ENCODE assay signal across 8 mouse cellular contexts in the genomic region with DNA sequence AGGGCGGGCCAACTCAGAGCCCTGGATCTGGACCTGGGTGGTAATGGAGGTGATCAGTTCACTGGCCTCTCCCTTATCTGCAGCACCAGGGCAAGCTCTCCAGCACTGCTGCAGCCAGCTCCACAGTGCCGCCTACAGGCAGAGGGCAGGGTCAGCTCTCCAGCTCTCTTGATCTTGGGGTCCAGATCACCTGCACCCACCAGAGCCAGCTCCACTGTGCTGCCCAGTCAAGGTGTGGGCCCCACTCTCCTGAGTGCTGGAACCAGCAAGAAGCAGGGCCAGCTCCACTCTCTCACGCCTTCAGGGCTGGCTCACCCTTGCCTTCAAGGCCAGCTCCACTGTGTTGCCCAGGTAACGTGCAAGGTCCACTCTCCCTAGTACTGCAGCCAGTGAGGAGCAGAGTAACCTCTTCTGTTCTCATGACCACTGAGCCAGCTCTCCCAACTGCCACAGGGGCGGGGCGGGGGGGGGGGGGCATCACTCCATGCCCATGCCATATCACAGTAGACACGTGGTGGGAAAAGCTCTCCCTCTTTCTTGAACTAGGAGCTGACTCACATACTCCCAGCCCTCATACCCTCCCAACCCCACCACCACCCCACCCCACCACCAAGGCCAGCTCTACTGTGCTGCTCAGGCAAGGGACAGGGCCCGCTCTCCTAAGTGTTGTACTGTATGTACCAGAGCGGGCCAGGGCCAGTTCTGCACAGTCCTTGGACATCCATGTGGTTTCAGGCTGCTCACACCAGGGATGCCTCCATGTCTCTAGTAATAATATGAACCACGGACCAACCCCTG. TPM values are rescaled to one million over a fixed set of nuclear protein-coding genes. Genes with fewer than 3 reads are reported as not detected.
DNase-seq lines count a peak whose midpoint lies in the region; ATAC-seq and TF ChIP-seq lines count a peak whose summit lies in the region.

No protein-coding gene starts in this region.

- H3K9ac ChIP-seq in heart, embryonic 13.5 days: no peak overlapping the region
- peak overlapping the region; percentile 7; the same call in 1 of the 2 replicates for H3K9ac ChIP-seq in MEL (ENCODE audit: control insufficient read depth, low read depth, low read length, poor library complexity, severe bottlenecking)
- H3K9ac ChIP-seq in kidney, postnatal 0 days (ENCODE audit: low read depth, low read length): no peak overlapping the region

- no peaks in the 10 kb centered on the region for H3K9me3 ChIP-seq in heart, embryonic 13.5 days
- no peaks in the 10 kb centered on the region for H3K9me3 ChIP-seq in MEL (replicated peaks; ENCODE audit: insufficient read depth, low read length)
- no peaks in the 10 kb centered on the region for H3K9me3 ChIP-seq in kidney, postnatal 0 days (replicated peaks; ENCODE audit: low read length)

- peak; percentile 78 to 98 (median 90) for TF ChIP-seq CTCF in MEL (IDR thresholded peaks at IDR 0.05 in 2 of 3, conservative IDR thresholded peaks at IDR 0.05 in 1 of 3; ENCODE audit: control insufficient read depth in 1 of 3, insufficient read depth in 1 of 3, low read depth in 2 of 3, low read length in 3 of 3, poor library complexity in 1 of 3, severe bottlenecking in 1 of 3)
- peak; percentile 67 for TF ChIP-seq CTCF in kidney, postnatal 0 days (IDR thresholded peaks at IDR 0.05; ENCODE audit: low read depth)

- H3K36me3 ChIP-seq in heart, embryonic 13.5 days: no peaks in the 10 kb centered on the region
- peaks cover 0 to 47% of the 10 kb centered on the region in 2 experiments; a peak in 2 of 4 replicates for H3K36me3 ChIP-seq in MEL (ENCODE audit: control insufficient read depth in 1 of 2, insufficient read depth in 2 of 2, low read length in 2 of 2)
- H3K36me3 ChIP-seq in kidney, postnatal 0 days (ENCODE audit: insufficient read depth, low read length): no peaks in the 10 kb centered on the region

- WGBS in heart, embryonic 13.5 days: 63% methylated on average over 10 of the region's 10 CpGs
- 88% methylated on average over 10 of the region's 10 CpGs for WGBS in kidney, postnatal 0 days

- peak; percentile 74 for TF ChIP-seq RAD21 in MEL (IDR thresholded peaks at IDR 0.05; ENCODE audit: low read depth, low read length)

- no peak for TF ChIP-seq POLR2A in MEL (IDR thresholded peaks at IDR 0.05; ENCODE audit: control insufficient read depth in 1 of 2, insufficient read depth in 1 of 2, low read depth in 1 of 2, low read length in 2 of 2, poor library complexity in 1 of 2)

- peak in 1 of 2 experiments; percentile 69; a peak in 3 of 4 replicates for TF ChIP-seq EP300 in MEL (IDR thresholded peaks at IDR 0.05; ENCODE audit: low read depth in 1 of 2, low read length in 2 of 2)

- no peak overlapping the region for H3K4me3 ChIP-seq in heart, embryonic 13.5 days
- H3K4me3 ChIP-seq in MEL (ENCODE audit: control insufficient read depth in 1 of 2, insufficient read depth in 1 of 2, low read depth in 2 of 2, low read length in 2 of 2): no peak overlapping the region; a peak in 1 of 4 replicates
- H3K4me3 ChIP-seq in kidney, postnatal 0 days (replicated peaks; ENCODE audit: low read depth, low read length): no peak overlapping the region

- ATAC-seq in heart, embryonic 13.5 days (ENCODE audit: extremely low read depth, insufficient number of reproducible peaks, low FRiP score, low TSS enrichment): peak; percentile 8
- peak; percentile 93 for ATAC-seq in kidney, postnatal 0 days (replicated peaks; ENCODE audit: low FRiP score, low read depth)

- H3K27ac ChIP-seq in heart, embryonic 13.5 days (replicated peaks): no peak overlapping the region
- H3K27ac ChIP-seq in MEL (ENCODE audit: control insufficient read depth, low read depth, low read length): peak overlapping the region; percentile 22; the same call in 1 of the 2 replicates
- no peak overlapping the region for H3K27ac ChIP-seq in kidney, postnatal 0 days

- H3K4me1 ChIP-seq in heart, embryonic 13.5 days: 0 out of 2 replicates have a peak, but pooled peaks cover 5% of the 10 kb centered on the region
- peaks cover 36 to 40% of the 10 kb centered on the region in 2 experiments for H3K4me1 ChIP-seq in MEL (ENCODE audit: control insufficient read depth in 1 of 2, insufficient read depth in 2 of 2, low read length in 2 of 2)
- no peaks in the 10 kb centered on the region for H3K4me1 ChIP-seq in kidney, postnatal 0 days (replicated peaks; ENCODE audit: insufficient read depth, low read length)

- H3K79me2 ChIP-seq in MEL (ENCODE audit: control insufficient read depth, insufficient read depth, low read length, poor library complexity): no peaks in the 10 kb centered on the region

- DNase-seq in heart, adult 9 months (ENCODE audit: low spot score in 2 of 2): no peak
- DNase-seq in MEL (ENCODE audit: low read depth, low spot score): peak; percentile 80
- DNase-seq in embryo, embryonic 9.5 days (ENCODE audit: extremely low spot score): peak; percentile 38
- DNase-seq in kidney, postnatal 0 days (ENCODE audit: low spot score): no peak
- peak; percentile 49 for DNase-seq in retina, embryonic 14.5 days (ENCODE audit: low spot score)
- DNase-seq in gastrocnemius, postnatal 4 days (ENCODE audit: low spot score in 2 of 2): no peak
- no peak for DNase-seq in left cerebral cortex, adult 9 months (ENCODE audit: low spot score in 2 of 2)

- no peak overlapping the region for H3K4me2 ChIP-seq in heart, embryonic 13.5 days
- no peak overlapping the region for H3K4me2 ChIP-seq in kidney, postnatal 0 days (ENCODE audit: low read length)

- no peaks in the 10 kb centered on the region for H3K27me3 ChIP-seq in heart, embryonic 13.5 days (replicated peaks)
- no peaks in the 10 kb centered on the region for H3K27me3 ChIP-seq in MEL (ENCODE audit: control insufficient read depth in 1 of 2, insufficient read depth in 2 of 2, low read length in 2 of 2)
- no peaks in the 10 kb centered on the region for H3K27me3 ChIP-seq in kidney, postnatal 0 days (ENCODE audit: insufficient read depth, low read length)

TF ChIP-seq in MEL, 35 proteins besides CTCF, POLR2A, EP300 and RAD21:
- TF ChIP-seq ZKSCAN1 (IDR thresholded peaks at IDR 0.05; ENCODE audit: low read depth, low read length) (no peak), SMC3 (IDR thresholded peaks at IDR 0.05; ENCODE audit: low read depth, low read length) (peak; percentile 61), MYB (IDR thresholded peaks at IDR 0.05; ENCODE audit: low read depth, low read length) (no peak), SIN3A (IDR thresholded peaks at IDR 0.05; ENCODE audit: low read length) (peak; percentile 50; the same call in 1 of the 2 replicates), POLR2AphosphoS5 (IDR thresholded peaks at IDR 0.05; ENCODE audit: borderline replicate concordance, low read depth, low read length) (no peak), UBTF (IDR thresholded peaks at IDR 0.05; ENCODE audit: borderline replicate concordance, insufficient read depth, low read depth, low read length) (no peak), NELFE (IDR thresholded peaks at IDR 0.05; ENCODE audit: low read depth, low read length) (no peak), GABPA (IDR thresholded peaks at IDR 0.05; ENCODE audit: low read depth, low read length) (no peak), TAL1 (IDR thresholded peaks at IDR 0.05; ENCODE audit: low read length) (0 out of 2 replicates have a peak, but pooled peaks have one; percentile 33), POLR2AphosphoS2 (IDR thresholded peaks at IDR 0.05; ENCODE audit: low read length) (no peak), ZC3H11A (IDR thresholded peaks at IDR 0.05; ENCODE audit: low read depth, low read length) (peak; percentile 56), ZNF384 (IDR thresholded peaks at IDR 0.05; ENCODE audit: low read depth, low read length) (no peak), HCFC1 (IDR thresholded peaks at IDR 0.05; ENCODE audit: low read depth, low read length) (no peak), ZMIZ1 (IDR thresholded peaks at IDR 0.05; ENCODE audit: low read depth, low read length) (no peak), ETS1 (IDR thresholded peaks at IDR 0.05; ENCODE audit: low read depth, low read length) (no peak), MAX (IDR thresholded peaks at IDR 0.05; ENCODE audit: low read length) (no peak), E2F4 (IDR thresholded peaks at IDR 0.05; ENCODE audit: borderline replicate concordance, low read depth, low read length) (no peak), TCF12 (IDR thresholded peaks at IDR 0.05; ENCODE audit: low read depth, low read length) (peak; percentile 40; the same call in 1 of the 2 replicates), USF1 (IDR thresholded peaks at IDR 0.05; ENCODE audit: low read depth, low read length) (no peak), MAFK (IDR thresholded peaks at IDR 0.05; ENCODE audit: borderline replicate concordance, low read depth, low read length) (no peak), ELF1 (IDR thresholded peaks at IDR 0.05; ENCODE audit: low read depth, low read length) (no peak), GATA1 (IDR thresholded peaks at IDR 0.05; ENCODE audit: low read depth, low read length) (peak; percentile 67)

RNA-seq across cellular contexts. Expression of gene Qdpr, which starts 30.0 kb away (rescaled TPM):
- polyA plus RNA-seq in heart, embryonic 13.5 days (2015; fragmentation: Nextera tagmentation; extraction: Ambion mirVana): 87.2 and 98.7 TPM in 2 replicates
- total RNA-seq in MEL (2012; rRNA removed): 113 and 119 TPM in 2 replicates
- 100 to 1,000 TPM in 1 of 2 experiments, not detected in 1; 226 TPM for polyA plus RNA-seq in MEL (2012; ENCODE audit: insufficient read depth in 1 of 2, insufficient read length in 2 of 2, low read depth in 1 of 2, low replicate concordance in 2 of 2, missing spikeins in 1 of 2)
- 297 and 318 TPM in 2 replicates for polyA plus RNA-seq in kidney, postnatal 0 days (2015; fragmentation: Nextera tagmentation; extraction: Ambion mirVana)
- total RNA-seq in gastrocnemius, postnatal 4 days (2021): 100 to 1,000 TPM; 118 to 124 TPM

RNA-seq across cellular contexts. Expression of gene Clrn2, which starts 33.5 kb away (rescaled TPM):
- not detected in 2 replicates for polyA plus RNA-seq in heart, embryonic 13.5 days (2015; fragmentation: Nextera tagmentation; extraction: Ambion mirVana)
- not detected in 2 replicates for total RNA-seq in MEL (2012; rRNA removed)
- polyA plus RNA-seq in MEL (2012; ENCODE audit: insufficient read depth in 1 of 2, insufficient read length in 2 of 2, low read depth in 1 of 2, low replicate concordance in 2 of 2, missing spikeins in 1 of 2): not detected
- polyA plus RNA-seq in kidney, postnatal 0 days (2015; fragmentation: Nextera tagmentation; extraction: Ambion mirVana): not detected in 2 replicates
- total RNA-seq in gastrocnemius, postnatal 4 days (2021): not detected

Comparison
In these comparisons a context has a peak if more than half of its experiments do, and no peak if none do; other contexts are left out.
1. DNase-seq: peak in MEL (single experiment), embryo, embryonic 9.5 days (single experiment) and retina, embryonic 14.5 days (single experiment); none in heart, adult 9 months (0 of 2), kidney, postnatal 0 days (single experiment), gastrocnemius, postnatal 4 days (0 of 2) and left cerebral cortex, adult 9 months (0 of 2).